Mouse (Mus musculus): ENCODE measurements around the gene Zfp866. TPM values are rescaled to one million over a fixed set of nuclear protein-coding genes. Genes with fewer than 3 reads are reported as not detected.
A peak's percentile ranks its signal among the peaks of the same experiment; 100 is the strongest.

The Zfp866 gene
- not detected in 2 replicates for polyA plus RNA-seq (2012; ENCODE audit: insufficient read depth, low replicate concordance)

GRCm38 (mm10) chr8:69790773-69791367, at the start of gene Zfp866, which contains the start of gene Atp13a1:
Gene Zfp866 (minus strand): TSS chr8:69791178.
Gene Atp13a1 (plus strand): TSS chr8:69791163.
- Histone ChIP-seq H3K36me3 (replicated peaks; ENCODE audit: low read length) (peaks cover 33% of the 10 kb centered on the region), H3K4me3 (replicated peaks) (peak within 1 kb of the TSS; percentile 98), H3K27me3 (replicated peaks) (no peaks in the 10 kb centered on the region), H3K9me3 (no peaks in the 10 kb centered on the region), H3K4me1 (peaks cover 52% of the 10 kb centered on the region)
- TF ChIP-seq FLI1 (IDR thresholded peaks at IDR 0.05; ENCODE audit: low read length) (peak; percentile 100; the same call in 1 of the 2 replicates), GATA1 (IDR thresholded peaks at IDR 0.05; ENCODE audit: borderline replicate concordance, low read length) (no peak)

GRCm38 (mm10) chr8:69837057-69837682, 46.2 kb upstream of the Zfp866 start:
- H3K27me3 ChIP-seq (replicated peaks) = peaks cover 41% of the 10 kb centered on the region
- H3K4me1 ChIP-seq = peaks cover 16% of the 10 kb centered on the region
- H3K36me3 ChIP-seq (replicated peaks; ENCODE audit: low read length) = no peaks in the 10 kb centered on the region
- no peak for TF ChIP-seq GATA1 (IDR thresholded peaks at IDR 0.05; ENCODE audit: borderline replicate concordance, low read length)
- TF ChIP-seq FLI1 (IDR thresholded peaks at IDR 0.05; ENCODE audit: low read length) = no peak
- H3K4me3 ChIP-seq (replicated peaks) = no peak overlapping the region
- no peaks in the 10 kb centered on the region for H3K9me3 ChIP-seq

GRCm38 (mm10) chr8:69832298-69832853, 41.4 kb upstream of the Zfp866 start, which contains the start of gene Pbx4:
Gene Pbx4 (plus strand): TSS chr8:69832491.
- H3K4me1 ChIP-seq = peaks cover 22% of the 10 kb centered on the region
- no peaks in the 10 kb centered on the region for H3K36me3 ChIP-seq (replicated peaks; ENCODE audit: low read length)
- TF ChIP-seq FLI1 (IDR thresholded peaks at IDR 0.05; ENCODE audit: low read length) = no peak
- no peak for TF ChIP-seq GATA1 (IDR thresholded peaks at IDR 0.05; ENCODE audit: borderline replicate concordance, low read length)
- peak within 1 kb of the TSS; percentile 93 for H3K4me3 ChIP-seq (replicated peaks)
- peaks cover 36% of the 10 kb centered on the region for H3K27me3 ChIP-seq (replicated peaks)
- H3K9me3 ChIP-seq = no peaks in the 10 kb centered on the region

- TF ChIP-seq FLI1 (IDR thresholded peaks at IDR 0.05; ENCODE audit: low read length) (no peak), GATA1 (IDR thresholded peaks at IDR 0.05; ENCODE audit: borderline replicate concordance, low read length) (no peak)
- H3K9me3 ChIP-seq = no peaks in the 10 kb centered on the region
- peaks cover 34% of the 10 kb centered on the region for H3K4me1 ChIP-seq
Observed at GRCm38 (mm10) chr8:69826371-69826770, 35.4 kb upstream of the Zfp866 start.

GRCm38 (mm10) chr8:69822386-69823191, 31.6 kb upstream of the Zfp866 start, which contains the start of gene Lpar2:
Gene Lpar2 (plus strand): TSS chr8:69822429.
- Histone ChIP-seq H3K36me3 (replicated peaks; ENCODE audit: low read length) (peaks cover 30% of the 10 kb centered on the region), H3K27me3 (replicated peaks) (peaks cover 47% of the 10 kb centered on the region), H3K9me3 (no peaks in the 10 kb centered on the region), H3K4me1 (peaks cover 25% of the 10 kb centered on the region), H3K4me3 (replicated peaks) (peak within 1 kb of the TSS; percentile 89)
- TF ChIP-seq GATA1 (IDR thresholded peaks at IDR 0.05; ENCODE audit: borderline replicate concordance, low read length) (no peak), FLI1 (IDR thresholded peaks at IDR 0.05; ENCODE audit: low read length) (no peak)

More at GRCm38 (mm10) chr8:69826371-69826770, 35.4 kb upstream of the Zfp866 start:
- Histone ChIP-seq H3K4me3 (replicated peaks) (no peak overlapping the region), H3K36me3 (replicated peaks; ENCODE audit: low read length) (no peaks in the 10 kb centered on the region), H3K27me3 (replicated peaks) (peaks cover 42% of the 10 kb centered on the region)

GRCm38 (mm10) chr8:69821971-69822385, 31.0 kb upstream of the Zfp866 start:
- TF ChIP-seq FLI1 (IDR thresholded peaks at IDR 0.05; ENCODE audit: low read length) (no peak), GATA1 (IDR thresholded peaks at IDR 0.05; ENCODE audit: borderline replicate concordance, low read length) (no peak)
- Histone ChIP-seq H3K4me3 (replicated peaks) (peak overlapping the region; percentile 89), H3K4me1 (peaks cover 25% of the 10 kb centered on the region), H3K9me3 (no peaks in the 10 kb centered on the region), H3K36me3 (replicated peaks; ENCODE audit: low read length) (peaks cover 36% of the 10 kb centered on the region), H3K27me3 (replicated peaks) (peaks cover 44% of the 10 kb centered on the region)

GRCm38 (mm10) chr8:69820466-69820865, 29.5 kb upstream of the Zfp866 start:
- H3K9me3 ChIP-seq = no peaks in the 10 kb centered on the region
- H3K36me3 ChIP-seq (replicated peaks; ENCODE audit: low read length) = peaks cover 50% of the 10 kb centered on the region
- peaks cover 38% of the 10 kb centered on the region for H3K27me3 ChIP-seq (replicated peaks)
- no peak overlapping the region for H3K4me3 ChIP-seq (replicated peaks)
- no peak for TF ChIP-seq GATA1 (IDR thresholded peaks at IDR 0.05; ENCODE audit: borderline replicate concordance, low read length)
- peaks cover 20% of the 10 kb centered on the region for H3K4me1 ChIP-seq

- Histone ChIP-seq H3K4me3 (replicated peaks) (no peak overlapping the region), H3K27me3 (replicated peaks) (peaks cover 2% of the 10 kb centered on the region), H3K36me3 (replicated peaks; ENCODE audit: low read length) (peaks cover 85% of the 10 kb centered on the region), H3K9me3 (no peaks in the 10 kb centered on the region), H3K4me1 (no peaks in the 10 kb centered on the region)
- TF ChIP-seq FLI1 (IDR thresholded peaks at IDR 0.05; ENCODE audit: low read length) (no peak), GATA1 (IDR thresholded peaks at IDR 0.05; ENCODE audit: borderline replicate concordance, low read length) (no peak)
Observed at GRCm38 (mm10) chr8:69815396-69815795, 24.4 kb upstream of the Zfp866 start.

- TF ChIP-seq GATA1 (IDR thresholded peaks at IDR 0.05; ENCODE audit: borderline replicate concordance, low read length) (no peak), FLI1 (IDR thresholded peaks at IDR 0.05; ENCODE audit: low read length) (no peak)
- H3K36me3 ChIP-seq (replicated peaks; ENCODE audit: low read length) = peaks cover 85% of the 10 kb centered on the region
- H3K4me1 ChIP-seq = peaks cover 3% of the 10 kb centered on the region
- H3K4me3 ChIP-seq (replicated peaks) = no peak overlapping the region
- no peaks in the 10 kb centered on the region for H3K27me3 ChIP-seq (replicated peaks)
- no peaks in the 10 kb centered on the region for H3K9me3 ChIP-seq
Observed at GRCm38 (mm10) chr8:69814881-69815280, 23.9 kb upstream of the Zfp866 start.

Measured in megakaryocyte, embryonic 14.5 days (primary cell).